Mouse (Mus musculus) limb, embryonic 14.5 days (tissue): ENCODE measurements around the gene Hlcs. TPM values are rescaled to one million over a fixed set of nuclear protein-coding genes. Genes with fewer than 3 reads are reported as not detected.
"Not testable (repeated sequence)": the region's sequence is repeated elsewhere in the genome, so short reads cannot be mapped to it uniquely, and the experiment has no call there.

ENCODE experiments used
- ATAC-seq: fragments of 200-750 bp; cut with Nextera tagmentation; 2 replicates; pipeline ENCODE4 v1.8.0; 2017; ENCODE audit warnings: low read depth, moderate number of reproducible peaks, moderate TSS enrichment; ENCODE audit not compliant: low FRiP score
- DNase-seq: peaks from one replicate; pipeline ENCODE4 v3.0.0-alpha.2; 2015; ENCODE audit warnings: low spot score
- H3K27ac ChIP-seq: fragments of 300-500 bp; sonication (generic); replicated peaks from 2 replicates; pipeline ENCODE4 v1.5.1; 2014; ENCODE audit warnings: low read depth, mild to moderate bottlenecking, low read length, moderate library complexity, mixed read lengths
- H3K27me3 ChIP-seq: fragments of 300-500 bp; sonication (generic); 2 replicates; pipeline ENCODE4 v1.6.1; 2014; ENCODE audit warnings: low read length, mixed read lengths; ENCODE audit not compliant: control insufficient read depth, insufficient read depth
- H3K36me3 ChIP-seq: fragments of 300-500 bp; sonication (generic); 2 replicates; pipeline ENCODE4 v1.6.1; 2014; ENCODE audit warnings: mild to moderate bottlenecking, low read length, moderate library complexity, mixed read lengths; ENCODE audit not compliant: control insufficient read depth, insufficient read depth
- H3K4me1 ChIP-seq: fragments of 300-500 bp; sonication (generic); 2 replicates; pipeline ENCODE4 v1.6.1; 2014; ENCODE audit warnings: antibody characterized with exemption, low read length, mixed read lengths; ENCODE audit not compliant: control insufficient read depth, insufficient read depth
- H3K4me2 ChIP-seq: fragments of 300-500 bp; sonication (generic); replicated peaks from 2 replicates; pipeline ENCODE4 v1.6.1; 2014; ENCODE audit warnings: low read depth, mild to moderate bottlenecking, low read length, moderate library complexity; ENCODE audit not compliant: severe bottlenecking
- H3K4me3 ChIP-seq: fragments of 300-500 bp; sonication (generic); replicated peaks from 2 replicates; pipeline ENCODE4 v1.5.1; 2014; ENCODE audit warnings: low read length
- H3K9ac ChIP-seq: fragments of 300-500 bp; sonication (generic); 2 replicates; pipeline ENCODE4 v1.6.1; 2014; ENCODE audit warnings: mild to moderate bottlenecking, low read depth, low read length, moderate library complexity; ENCODE audit not compliant: severe bottlenecking
- H3K9me3 ChIP-seq: fragments of 300-500 bp; sonication (generic); 2 replicates; pipeline ENCODE4 v1.6.1; 2016; ENCODE audit warnings: low read length; ENCODE audit not compliant: control insufficient read depth
- POLR2A ChIP-seq: fragments of 200-500 bp; IDR thresholded peaks from 2 replicates; pipeline ENCODE4 v1.8.0; 2012; ENCODE audit warnings: inconsistent platforms, mild to moderate bottlenecking, moderate library complexity, borderline replicate concordance; ENCODE audit not compliant: insufficient read depth, insufficient read length; ENCODE audit errors: extremely low read depth
- WGBS: fragments of 180-500 bp; shearing (Covaris S2); extraction: QIAGEN DNeasy Blood & Tissue Kit; methylation state at CpG from one replicate; pipeline ENCODE4 v1.1.7; 2014; 5-methylcytosine and 5-hydroxymethylcytosine counted together
- polyA plus RNA-seq, 2 experiments: library from polyadenylated mRNA; depleted of rRNA in 1 of 2; stranded (reverse) in 1 of 2; unstranded in 1 of 2; fragments of >200 nt; fragmentation: Nextera tagmentation in 1 of 2; extraction: Ambion mirVana in 1 of 2; gene quantifications; 2 replicates each; pipeline versions ENCODE4 v1.2.1 to v1.2.3; 2012 to 2014

Gene Hlcs
- polyA plus RNA-seq, 2 experiments: 6.3 to 7.1 TPM

DNA sequence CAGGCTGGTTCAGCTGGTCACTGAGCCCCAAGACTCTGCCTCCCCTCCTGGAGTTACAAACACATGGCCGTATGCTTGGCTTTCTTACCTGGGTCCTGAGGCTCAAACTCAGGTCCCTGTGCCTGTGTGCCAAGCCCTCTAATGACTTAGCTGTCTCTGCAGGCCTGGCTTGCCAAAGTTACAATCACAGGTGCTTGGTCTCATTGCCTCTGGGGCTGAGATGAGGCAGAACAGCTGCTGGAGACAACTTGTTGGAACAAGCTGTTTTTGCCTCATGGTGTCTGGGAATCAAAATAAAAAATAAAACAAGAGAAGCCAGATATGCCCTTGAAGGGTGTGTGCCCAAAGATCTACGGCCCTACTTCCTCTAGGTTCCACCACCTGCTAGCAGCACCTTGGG lies 35.4 kb upstream of the Hlcs start:
- H3K27me3 ChIP-seq: no peaks in the 10 kb centered on the region
- no peak overlapping the region for H3K27ac ChIP-seq
- no peak overlapping the region for H3K9ac ChIP-seq
- no peak for TF ChIP-seq POLR2A
- H3K4me2 ChIP-seq: no peak overlapping the region
- 61% methylated on average over 2 of the region's 2 CpGs for WGBS
- no peaks in the 10 kb centered on the region for H3K4me1 ChIP-seq
- ATAC-seq: no peak
- DNase-seq: peak; percentile 41
- no peaks in the 10 kb centered on the region for H3K36me3 ChIP-seq
- no peak overlapping the region for H3K4me3 ChIP-seq
- H3K9me3 ChIP-seq: no peaks in the 10 kb centered on the region

DNA sequence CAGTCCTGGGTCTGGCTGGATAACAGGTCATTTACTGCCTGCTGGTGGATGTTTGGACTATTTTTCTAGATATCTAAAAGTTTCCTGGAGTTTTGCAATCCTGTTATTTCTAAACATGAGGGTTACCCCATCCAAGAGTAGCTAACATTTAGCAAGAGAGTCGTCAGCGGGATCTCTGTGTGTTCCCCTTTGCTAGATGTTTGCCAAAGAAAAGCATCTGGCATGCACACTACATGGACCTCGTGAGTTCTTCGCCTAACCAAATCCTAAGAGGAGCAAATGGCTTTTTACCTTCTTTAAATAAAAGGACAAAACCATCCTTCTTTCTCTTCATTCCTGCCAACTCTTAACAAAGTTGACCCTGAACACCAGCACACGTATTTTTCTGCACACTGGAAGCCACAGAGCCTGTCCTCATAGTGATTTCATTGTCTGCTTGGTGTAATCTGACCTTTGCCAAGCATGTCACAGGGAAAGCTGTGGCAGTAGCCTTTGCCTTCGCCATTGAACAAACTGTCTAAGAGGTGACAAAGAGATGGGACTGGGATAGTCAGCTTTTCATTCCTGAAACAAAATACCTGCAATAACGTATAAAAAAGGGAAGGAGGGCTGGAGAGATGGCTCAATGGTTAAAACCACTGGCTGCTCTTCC lies 33.8 kb upstream of the Hlcs start:
- no peak for ATAC-seq
- Histone ChIP-seq H3K9ac (no peak overlapping the region), H3K4me1 (no peaks in the 10 kb centered on the region), H3K4me2 (no peak overlapping the region), H3K36me3 (no peaks in the 10 kb centered on the region), H3K9me3 (no peaks in the 10 kb centered on the region), H3K4me3 (no peak overlapping the region), H3K27ac (no peak overlapping the region), H3K27me3 (no peaks in the 10 kb centered on the region)
- 75% methylated on average over 7 of the region's 7 CpGs for WGBS
- DNase-seq: no peak
- no peak for TF ChIP-seq POLR2A

DNA sequence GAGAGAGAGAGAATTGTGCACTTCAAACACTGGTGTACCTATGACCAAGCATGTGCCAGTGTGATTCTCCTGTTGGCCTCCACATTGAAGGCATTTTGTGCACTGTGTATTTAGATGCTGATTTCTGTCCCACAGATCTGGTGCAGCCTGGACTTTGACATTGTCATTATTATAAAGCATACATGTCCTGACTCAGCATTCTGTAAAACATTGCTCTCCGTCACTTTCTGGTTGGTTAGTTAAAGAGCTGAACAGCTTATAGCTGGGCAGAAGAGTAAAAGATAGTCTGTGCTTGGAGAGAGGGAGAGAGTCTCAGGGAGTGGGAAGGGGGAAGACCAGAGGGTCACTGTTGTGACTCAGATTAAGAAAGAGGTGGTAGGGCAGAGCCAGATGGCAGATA lies 32.4 kb upstream of the Hlcs start:
- no peaks in the 10 kb centered on the region for H3K9me3 ChIP-seq
- H3K4me2 ChIP-seq: no peak overlapping the region
- no peak overlapping the region for H3K4me3 ChIP-seq
- 94% methylated on average over 1 of the region's 1 CpGs for WGBS
- H3K9ac ChIP-seq: no peak overlapping the region
- DNase-seq (no peak), ATAC-seq (no peak)
- H3K4me1 ChIP-seq: no peaks in the 10 kb centered on the region
- H3K27ac ChIP-seq: no peak overlapping the region
- no peaks in the 10 kb centered on the region for H3K36me3 ChIP-seq
- no peak for TF ChIP-seq POLR2A
- no peaks in the 10 kb centered on the region for H3K27me3 ChIP-seq

DNA sequence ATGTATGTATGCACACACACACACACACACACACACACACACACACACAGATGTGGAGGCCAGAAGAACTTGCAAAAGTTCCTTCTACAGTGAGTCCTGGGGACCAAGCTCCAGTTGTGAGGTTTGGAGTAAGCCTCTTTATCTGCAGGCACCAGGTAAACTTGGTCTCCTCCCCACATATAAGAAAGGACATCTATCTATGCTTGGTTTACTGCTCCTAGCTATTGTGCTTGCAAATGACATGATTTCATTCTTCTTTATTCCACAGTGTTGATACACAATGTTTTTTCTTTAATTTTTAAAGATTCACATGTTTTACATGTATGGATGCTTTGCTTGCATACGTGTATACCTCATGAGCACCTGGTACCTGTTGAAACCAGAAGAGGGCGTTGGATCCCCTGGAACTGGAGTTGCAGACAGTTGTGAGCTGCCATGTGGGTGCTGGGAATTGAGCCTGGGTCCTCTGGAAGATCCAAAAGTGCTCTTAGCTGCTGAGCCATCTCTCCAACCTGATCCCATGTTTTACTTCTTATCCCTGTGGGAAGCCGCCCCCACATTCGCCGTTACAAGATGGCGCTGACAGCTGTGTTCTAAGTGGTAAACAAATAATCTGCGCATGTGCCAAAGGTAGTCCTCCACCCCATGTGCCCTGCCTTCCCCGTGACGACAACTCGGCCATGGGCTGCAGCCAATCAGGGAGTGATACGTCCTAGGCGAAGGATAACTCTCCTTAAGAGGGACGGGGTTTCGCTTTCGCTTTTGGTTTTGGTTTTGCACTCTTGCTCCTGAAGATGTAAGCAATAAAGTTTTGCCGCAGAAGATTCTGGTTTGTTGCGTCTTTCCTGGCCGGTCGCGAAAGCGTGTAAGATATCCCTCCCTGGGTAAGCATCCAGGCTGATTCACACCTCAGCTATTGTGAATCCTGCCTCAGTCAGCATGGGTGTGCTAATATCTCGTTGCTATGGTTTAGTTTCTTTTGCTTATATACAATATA lies 26.1 kb upstream of the Hlcs start:
- not testable (repeated sequence) for H3K9ac ChIP-seq, H3K4me2 ChIP-seq, ATAC-seq, H3K4me1 ChIP-seq, DNase-seq, H3K27me3 ChIP-seq, H3K36me3 ChIP-seq, H3K9me3 ChIP-seq, H3K27ac ChIP-seq, H3K4me3 ChIP-seq
- WGBS: 90% methylated on average over 18 of the region's 22 CpGs

DNA sequence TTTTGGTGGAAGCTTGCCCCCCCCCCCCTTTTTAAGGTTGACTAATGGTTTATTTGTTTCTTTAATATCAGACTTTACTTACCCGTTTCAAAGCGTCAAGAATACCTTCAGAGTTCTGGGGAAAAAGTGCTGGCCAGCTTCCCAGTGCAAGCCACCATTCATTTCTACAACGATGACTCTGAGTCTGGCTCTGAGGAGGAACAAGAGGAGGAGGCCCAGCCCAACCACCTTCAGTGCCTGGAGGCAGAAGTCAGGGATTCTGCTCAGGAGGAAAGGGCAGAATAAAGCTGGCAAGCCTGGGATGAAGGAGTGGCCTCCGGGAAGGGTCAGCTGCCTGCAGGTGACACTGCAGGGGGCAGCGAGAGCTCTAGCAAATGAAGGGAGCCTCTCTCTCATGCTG lies 22.3 kb upstream of the Hlcs start:
- Histone ChIP-seq H3K4me3 (no peak overlapping the region), H3K4me2 (no peak overlapping the region), H3K9ac (no peak overlapping the region), H3K9me3 (no peaks in the 10 kb centered on the region), H3K27ac (no peak overlapping the region), H3K36me3 (no peaks in the 10 kb centered on the region), H3K27me3 (no peaks in the 10 kb centered on the region), H3K4me1 (no peaks in the 10 kb centered on the region)
- no peak for ATAC-seq
- WGBS: 45% methylated on average over 5 of the region's 5 CpGs
- TF ChIP-seq POLR2A: no peak
- DNase-seq: no peak
